Mouse (Mus musculus): Measurements from ENCODE around the gene Iscu.

GRCm38 (mm10) chr5:113781254-113781653 is 8.7 kb downstream of the Iscu start:
- TF ChIP-seq EP300 (IDR thresholded peaks at IDR 0.05; ENCODE audit: low read depth) = no peak
- TF ChIP-seq CTCF (IDR thresholded peaks at IDR 0.05; ENCODE audit: low read depth) = no peak

Data from heart, postnatal 0 days (tissue).